Mouse (Mus musculus): Measurements from ENCODE around the gene Stk11ip. TPM values are rescaled to one million over a fixed set of nuclear protein-coding genes. Genes with fewer than 3 reads are reported as not detected.

Stk11ip gene
- total and polyA plus RNA-seq, 3 experiments: 16.0 to 36.9 (median 17.3) TPM

GRCm38 (mm10) chr1:75487405-75488161 lies 33.7 kb upstream of the Stk11ip start:
- no peaks in the 10 kb centered on the region for H3K79me2 ChIP-seq (replicated peaks; ENCODE audit: control insufficient read depth, extremely low read depth, insufficient read depth, poor library complexity, severe bottlenecking)
- no peak overlapping the region for H3K27ac ChIP-seq (ENCODE audit: insufficient read depth, low read depth)
- peak; percentile 79 for DNase-seq (ENCODE audit: extremely low read depth)
- H3K9me3 ChIP-seq (replicated peaks; ENCODE audit: low read length): no peaks in the 10 kb centered on the region
- peak overlapping the region; percentile 7 for H3K9ac ChIP-seq (ENCODE audit: insufficient read depth, low read depth)
- H3K4me3 ChIP-seq (replicated peaks in 1 of 3; ENCODE audit: low read depth in 2 of 3, low read length in 2 of 3, poor library complexity in 1 of 3): peak overlapping the region; percentile 37 to 72 (median 53)
- TF ChIP-seq POLR2A (IDR thresholded peaks at IDR 0.05; ENCODE audit: low read depth, low read length) (peak; percentile 40; the same call in 1 of the 2 replicates), SIN3A (IDR thresholded peaks at IDR 0.05; ENCODE audit: low read length) (0 out of 2 replicates have a peak, but pooled peaks have one; percentile 28), KAT2A (IDR thresholded peaks at IDR 0.05; ENCODE audit: insufficient replicate concordance, low read length) (no peak), MXI1 (IDR thresholded peaks at IDR 0.05; ENCODE audit: low read depth, low read length) (no peak), MAX (IDR thresholded peaks at IDR 0.05; ENCODE audit: low read length) (peak; percentile 44; the same call in 1 of the 2 replicates), BHLHE40 (IDR thresholded peaks at IDR 0.05; ENCODE audit: low read depth, low read length) (peak; percentile 27; the same call in 1 of the 2 replicates), MEF2A (IDR thresholded peaks at IDR 0.05; ENCODE audit: borderline replicate concordance, low read depth, low read length) (no peak), RAD21 (IDR thresholded peaks at IDR 0.05; ENCODE audit: low read depth, low read length) (no peak), ETS1 (conservative IDR thresholded peaks at IDR 0.05; ENCODE audit: low read depth, low read length) (no peak), ZKSCAN1 (IDR thresholded peaks at IDR 0.05; ENCODE audit: borderline replicate concordance, low read depth, low read length) (no peak), E2F4 (IDR thresholded peaks at IDR 0.05; ENCODE audit: insufficient replicate concordance, low read depth, low read length) (no peak), CHD2 (IDR thresholded peaks at IDR 0.05; ENCODE audit: low read length) (no peak), POLR2AphosphoS2 (IDR thresholded peaks at IDR 0.05; ENCODE audit: low read depth, low read length) (no peak), ZMIZ1 (IDR thresholded peaks at IDR 0.05; ENCODE audit: low read depth, low read length) (no peak), USF1 (IDR thresholded peaks at IDR 0.05; ENCODE audit: low read depth, low read length) (no peak), IRF4 (IDR thresholded peaks at IDR 0.05; ENCODE audit: low read depth, low read length) (no peak), GABPA (IDR thresholded peaks at IDR 0.05; ENCODE audit: insufficient replicate concordance, low read depth, low read length) (no peak), SMC3 (IDR thresholded peaks at IDR 0.05; ENCODE audit: low read depth, low read length) (no peak), CTCF (conservative IDR thresholded peaks at IDR 0.05 in 1 of 2, IDR thresholded peaks at IDR 0.05 in 1 of 2; ENCODE audit: low read depth in 2 of 2, low read length in 2 of 2) (no peak), MAFK (IDR thresholded peaks at IDR 0.05; ENCODE audit: insufficient replicate concordance, low read length) (no peak), MAZ (IDR thresholded peaks at IDR 0.05; ENCODE audit: low read depth, low read length) (no peak)
- H3K27me3 ChIP-seq (replicated peaks): peaks cover 67% of the 10 kb centered on the region
- peak overlapping the region; percentile 93 for H3K4me2 ChIP-seq (ENCODE audit: insufficient read depth, low read depth, poor library complexity, severe bottlenecking)
- in situ Hi-C loops (cut with MboI; ENCODE audit: low pct_ligation_motif_present, low pct_unique_long_range_greater_than_20kb, low sequenced_read_pairs): no loop called here
- H3K4me1 ChIP-seq (ENCODE audit: control insufficient read depth in 1 of 2, insufficient read depth in 2 of 2): peaks cover 14 to 17% of the 10 kb centered on the region in 2 experiments
- H3K36me3 ChIP-seq (replicated peaks in 1 of 2; ENCODE audit: control insufficient read depth in 1 of 2, insufficient read depth in 1 of 2, low read length in 1 of 2): peaks cover 0 to 1% of the 10 kb centered on the region in 2 experiments
- dilution Hi-C loops (cut with MboI; ENCODE audit: extremely low pct_ligation_motif_present, extremely low pct_unique_long_range_greater_than_20kb, low sequenced_read_pairs): no loop called here
